Mouse (Mus musculus) limb, embryonic 11.5 days (tissue): ENCODE measurements around the gene Gm4559. TPM values are rescaled to one million over a fixed set of nuclear protein-coding genes. Genes with fewer than 3 reads are reported as not detected.
"Not testable (repeated sequence)": the region's sequence is repeated elsewhere in the genome, so short reads cannot be mapped to it uniquely, and the experiment has no call there.

Source experiments
- ATAC-seq: fragments of 200-750 bp; cut with Nextera tagmentation; 2 replicates; pipeline ENCODE4 v1.8.0; 2017; ENCODE audit warnings: low read depth; ENCODE audit not compliant: insufficient number of reproducible peaks, low FRiP score, low TSS enrichment
- DNase-seq: peaks from one replicate; pipeline ENCODE4 v3.0.0-alpha.2; 2015; ENCODE audit warnings: low spot score
- H3K27ac ChIP-seq: fragments of 300-500 bp; sonication (generic); replicated peaks from 2 replicates; pipeline ENCODE4 v1.5.1; 2014; ENCODE audit warnings: low read depth, mild to moderate bottlenecking, low read length
- H3K27me3 ChIP-seq: fragments of 300-500 bp; sonication (generic); 2 replicates; pipeline ENCODE4 v1.6.1; 2014; ENCODE audit warnings: mild to moderate bottlenecking, low read length, mixed read lengths; ENCODE audit not compliant: control insufficient read depth, insufficient read depth
- H3K36me3 ChIP-seq: fragments of 300-500 bp; sonication (generic); 2 replicates; pipeline ENCODE4 v1.6.1; 2014; ENCODE audit warnings: mild to moderate bottlenecking, low read length, moderate library complexity, mixed read lengths; ENCODE audit not compliant: control insufficient read depth, insufficient read depth
- H3K4me1 ChIP-seq: fragments of 300-500 bp; sonication (generic); 2 replicates; pipeline ENCODE4 v1.6.1; 2014; ENCODE audit warnings: low read length, mixed read lengths; ENCODE audit not compliant: control insufficient read depth, insufficient read depth
- H3K4me2 ChIP-seq: fragments of 300-500 bp; sonication (generic); 2 replicates; pipeline ENCODE4 v1.6.1; 2014; ENCODE audit warnings: low read depth, mild to moderate bottlenecking, moderate library complexity; ENCODE audit not compliant: severe bottlenecking
- H3K4me3 ChIP-seq: fragments of 300-500 bp; sonication (generic); 2 replicates; pipeline ENCODE4 v1.5.1; 2014; ENCODE audit warnings: low read depth, low read length
- H3K9ac ChIP-seq: fragments of 300-500 bp; sonication (generic); 2 replicates; pipeline ENCODE4 v1.6.1; 2014; ENCODE audit warnings: mild to moderate bottlenecking, low read length
- H3K9me3 ChIP-seq: fragments of 300-500 bp; sonication (generic); 2 replicates; pipeline ENCODE4 v1.6.1; 2016; ENCODE audit warnings: low read length; ENCODE audit not compliant: control insufficient read depth
- WGBS: fragments of 180-500 bp; shearing (Covaris S2); extraction: QIAGEN DNeasy Blood & Tissue Kit; methylation state at CpG from one replicate; pipeline ENCODE4 v1.1.7; 2014; 5-methylcytosine and 5-hydroxymethylcytosine counted together
- polyA plus RNA-seq: library from polyadenylated mRNA; unstranded; fragments of >200 nt; fragmentation: Nextera tagmentation; extraction: Ambion mirVana; gene quantifications from 2 replicates; pipeline ENCODE4 v1.2.1, GENCODE M21; 2014

The Gm4559 gene
- polyA plus RNA-seq, 1 experiment from 2014 or later, result not detected

GRCm38 (mm10) chr7:142314600-142315285 is 40.6 kb upstream of the Gm4559 start:
- Histone ChIP-seq H3K9ac (no peak overlapping the region), H3K36me3 (no peaks in the 10 kb centered on the region), H3K27me3 (no peaks in the 10 kb centered on the region), H3K4me1 (peaks cover 2% of the 10 kb centered on the region; the same call in 1 of the 2 replicates), H3K4me3 (no peak overlapping the region), H3K9me3 (no peaks in the 10 kb centered on the region), H3K27ac (no peak overlapping the region), H3K4me2 (no peak overlapping the region)
- no peak for ATAC-seq
- no peak for DNase-seq
- 59% methylated on average over 5 of the region's 5 CpGs for WGBS

GRCm38 (mm10) chr7:142303929-142304328 is 29.8 kb upstream of the Gm4559 start:
- not testable (repeated sequence) for H3K9ac ChIP-seq, H3K4me1 ChIP-seq, ATAC-seq, H3K9me3 ChIP-seq, H3K36me3 ChIP-seq, H3K4me2 ChIP-seq, H3K4me3 ChIP-seq, H3K27ac ChIP-seq, DNase-seq, H3K27me3 ChIP-seq
- 93% methylated on average over 1 of the region's 1 CpGs for WGBS

GRCm38 (mm10) chr7:142303249-142303648 is 29.1 kb upstream of the Gm4559 start, which contains the start of gene Krtap5-4:
Krtap5-4 (plus strand) TSS chr7:142303549.
- no peaks in the 10 kb centered on the region for H3K9me3 ChIP-seq
- DNase-seq (no peak), ATAC-seq (no peak)
- no peaks in the 10 kb centered on the region for H3K36me3 ChIP-seq
- no peak within 1 kb of the TSS for H3K9ac ChIP-seq
- H3K4me2 ChIP-seq, result no peak within 1 kb of the TSS
- H3K27me3 ChIP-seq, result no peaks in the 10 kb centered on the region
- H3K27ac ChIP-seq, result no peak within 1 kb of the TSS
- WGBS, result 56% methylated on average over 3 of the region's 3 CpGs
- H3K4me3 ChIP-seq, result no peak within 1 kb of the TSS
- no peaks in the 10 kb centered on the region for H3K4me1 ChIP-seq

- not testable (repeated sequence) for H3K27ac ChIP-seq, H3K4me1 ChIP-seq, H3K9ac ChIP-seq, H3K4me2 ChIP-seq, DNase-seq, H3K4me3 ChIP-seq, H3K9me3 ChIP-seq, H3K27me3 ChIP-seq, H3K36me3 ChIP-seq, ATAC-seq
Observed at GRCm38 (mm10) chr7:142297018-142297417, 22.9 kb upstream of the Gm4559 start, which contains the start of gene Krtap5-1. Krtap5-1 (minus strand) TSS chr7:142297118.

GRCm38 (mm10) chr7:142296108-142296507 is 21.9 kb upstream of the Gm4559 start:
- not testable (repeated sequence) for H3K9ac ChIP-seq, H3K27ac ChIP-seq, H3K36me3 ChIP-seq, H3K4me2 ChIP-seq, H3K4me1 ChIP-seq, ATAC-seq, H3K27me3 ChIP-seq, H3K9me3 ChIP-seq, DNase-seq, H3K4me3 ChIP-seq
- 15% methylated on average over 4 of the region's 4 CpGs for WGBS

- H3K36me3 ChIP-seq, result no peaks in the 10 kb centered on the region
- no peak overlapping the region for H3K9ac ChIP-seq
- H3K4me2 ChIP-seq, result no peak overlapping the region
- no peak for DNase-seq
- ATAC-seq, result no peak
- no peak overlapping the region for H3K27ac ChIP-seq
- no peak overlapping the region for H3K4me3 ChIP-seq
- H3K4me1 ChIP-seq, result no peaks in the 10 kb centered on the region
- no peaks in the 10 kb centered on the region for H3K27me3 ChIP-seq
- no peaks in the 10 kb centered on the region for H3K9me3 ChIP-seq
Observed at GRCm38 (mm10) chr7:142295418-142295817, 21.3 kb upstream of the Gm4559 start.

GRCm38 (mm10) chr7:142293851-142294250 is 19.7 kb upstream of the Gm4559 start:
- not testable (repeated sequence) for H3K4me2 ChIP-seq, H3K36me3 ChIP-seq, ATAC-seq, H3K27ac ChIP-seq, H3K4me1 ChIP-seq, H3K9ac ChIP-seq, H3K27me3 ChIP-seq, H3K9me3 ChIP-seq, H3K4me3 ChIP-seq
- peak; percentile 61 for DNase-seq
- WGBS, result 0% methylated on average over 2 of the region's 2 CpGs

- not testable (repeated sequence) for DNase-seq, H3K36me3 ChIP-seq, H3K4me3 ChIP-seq, H3K9me3 ChIP-seq, H3K9ac ChIP-seq, H3K4me2 ChIP-seq, H3K4me1 ChIP-seq, H3K27ac ChIP-seq, ATAC-seq, H3K27me3 ChIP-seq
- 24% methylated on average over 9 of the region's 9 CpGs for WGBS
Observed at GRCm38 (mm10) chr7:142285910-142286612, 11.9 kb upstream of the Gm4559 start.
